ENCODE assay signal across 22 mouse cellular contexts in genomic region chr14:47627360-47627759, GRCm38 (mm10). TPM values are rescaled to one million over a fixed set of nuclear protein-coding genes. Genes with fewer than 3 reads are reported as not detected.
A peak's percentile ranks its signal among the peaks of the same experiment; 100 is the strongest.
DNase-seq lines count a peak whose midpoint lies in the region; ATAC-seq and TF ChIP-seq lines count a peak whose summit lies in the region.
"Had no signal": no experiment of that assay in that cellular context is flagged by ENCODE, and none has a peak within 500 bp of the region (broad histone marks: within the 10 kb centered on the region; RNA-seq: fewer than 3 reads in every experiment).

No protein-coding gene starts in this region.

- H3K27ac ChIP-seq in heart, embryonic 13.5 days (replicated peaks), result peak overlapping the region; percentile 42; the same call in 1 of the 2 replicates
- H3K27ac ChIP-seq in heart, embryonic 10.5 days, result no peak overlapping the region
- 0 out of 2 replicates have a peak overlapping the region, but pooled peaks have one; percentile 17 for H3K27ac ChIP-seq in heart, embryonic 16.5 days (ENCODE audit: low read length)
- 0 out of 2 replicates have a peak overlapping the region, but pooled peaks have one; percentile 37 for H3K27ac ChIP-seq in spleen, adult 2 months (ENCODE audit: insufficient read depth, low read length)
- H3K27ac ChIP-seq: embryonic facial prominence, embryonic 13.5 days; embryonic facial prominence, embryonic 15.5 days; forebrain, embryonic 10.5 days; forebrain, embryonic 12.5 days had no signal

- H3K4me2 ChIP-seq in heart, embryonic 13.5 days, result no peak overlapping the region
- H3K4me2 ChIP-seq in heart, embryonic 16.5 days (ENCODE audit: low read depth, low read length), result no peak overlapping the region
- H3K4me2 ChIP-seq: embryonic facial prominence, embryonic 13.5 days; embryonic facial prominence, embryonic 15.5 days; forebrain, embryonic 12.5 days had no signal

- peaks cover 27% of the 10 kb centered on the region for H3K4me1 ChIP-seq in heart, embryonic 13.5 days
- H3K4me1 ChIP-seq in heart, embryonic 10.5 days, result peaks cover 7% of the 10 kb centered on the region; the same call in 1 of the 2 replicates
- peaks cover 9% of the 10 kb centered on the region; the same call in 1 of the 2 replicates for H3K4me1 ChIP-seq in heart, embryonic 16.5 days (ENCODE audit: control insufficient read depth, insufficient read depth, low read length)
- H3K4me1 ChIP-seq in spleen, adult 2 months (ENCODE audit: control insufficient read depth, insufficient read depth, insufficient read length), result peaks cover 17% of the 10 kb centered on the region

- TF ChIP-seq CTCF in spleen, adult 2 months (IDR thresholded peaks at IDR 0.05; ENCODE audit: extremely low read depth, insufficient read depth, insufficient read length, insufficient replicate concordance), result no peak

- H3K9me3 ChIP-seq in heart, embryonic 13.5 days, result no peaks in the 10 kb centered on the region
- H3K9me3 ChIP-seq in heart, embryonic 10.5 days, result no peaks in the 10 kb centered on the region
- H3K9me3 ChIP-seq in heart, embryonic 16.5 days (replicated peaks; ENCODE audit: control insufficient read depth, low read length), result no peaks in the 10 kb centered on the region
- H3K9me3 ChIP-seq: embryonic facial prominence, embryonic 13.5 days; embryonic facial prominence, embryonic 15.5 days; forebrain, embryonic 10.5 days; forebrain, embryonic 12.5 days had no signal

- no peak for TF ChIP-seq POLR2A in spleen, adult 2 months (IDR thresholded peaks at IDR 0.05; ENCODE audit: low read depth, low read length)

- no peak for ATAC-seq in heart, embryonic 13.5 days (ENCODE audit: extremely low read depth, insufficient number of reproducible peaks, low FRiP score, low TSS enrichment)
- ATAC-seq in heart, embryonic 16.5 days (replicated peaks; ENCODE audit: extremely low read depth, insufficient read depth, low FRiP score), result 0 out of 2 replicates have a peak, but pooled peaks have one; percentile 18
- ATAC-seq: forebrain, embryonic 14.5 days had no signal

- no peaks in the 10 kb centered on the region for H3K27me3 ChIP-seq in heart, embryonic 13.5 days (replicated peaks)
- H3K27me3 ChIP-seq in heart, embryonic 10.5 days (ENCODE audit: insufficient read depth, poor library complexity, severe bottlenecking), result no peaks in the 10 kb centered on the region
- H3K27me3 ChIP-seq in heart, embryonic 16.5 days (ENCODE audit: control insufficient read depth, insufficient read depth, low read length), result no peaks in the 10 kb centered on the region
- H3K27me3 ChIP-seq in spleen, adult 2 months (ENCODE audit: control insufficient read depth, insufficient read depth, low read length), result no peaks in the 10 kb centered on the region
- H3K27me3 ChIP-seq: embryonic facial prominence, embryonic 13.5 days; embryonic facial prominence, embryonic 15.5 days; forebrain, embryonic 12.5 days had no signal

- DNase-seq in heart, embryonic 10.5 days (ENCODE audit: low spot score), result no peak
- no peak for DNase-seq in heart, postnatal 10 days
- no peak for DNase-seq in spleen, adult 2 months (ENCODE audit: low read depth in 1 of 2, low spot score in 2 of 2)
- DNase-seq in spleen, postnatal 36 days (ENCODE audit: low spot score in 2 of 2), result no peak
- DNase-seq: adrenal gland, adult 2 months; adrenal gland, postnatal 10 days; adrenal gland, postnatal 25 days; cerebellum, adult 11 months; cerebellum, adult 18-20 months; cerebellum, adult 8-10 months; cerebellum, adult 9-11 months; cerebellum, postnatal 14 days; cerebellum, postnatal 36 days; embryo, embryonic 11 days had no signal

- 48% methylated on average over 5 of the region's 5 CpGs for WGBS in heart, embryonic 13.5 days
- WGBS in heart, embryonic 10.5 days, result 61% methylated on average over 5 of the region's 5 CpGs
- 53% methylated on average over 5 of the region's 5 CpGs for WGBS in heart, embryonic 16.5 days
- 75% methylated on average over 5 of the region's 5 CpGs for WGBS in spleen, adult 2 months

- H3K4me3 ChIP-seq in heart, embryonic 13.5 days, result no peak overlapping the region
- H3K4me3 ChIP-seq in heart, embryonic 10.5 days, result no peak overlapping the region
- no peak overlapping the region for H3K4me3 ChIP-seq in heart, embryonic 16.5 days (ENCODE audit: low read length)
- H3K4me3 ChIP-seq in spleen, adult 2 months (ENCODE audit: extremely low read depth, insufficient read depth, insufficient read length), result no peak overlapping the region
- H3K4me3 ChIP-seq: embryonic facial prominence, embryonic 13.5 days; embryonic facial prominence, embryonic 15.5 days; erythroblast, embryonic 14.5 days; forebrain, embryonic 10.5 days; forebrain, embryonic 12.5 days had no signal

- intact Hi-C loops in heart, postnatal 10 days (cut with DNase I), result no loop called here

- no peaks in the 10 kb centered on the region for H3K36me3 ChIP-seq in heart, embryonic 13.5 days
- H3K36me3 ChIP-seq in heart, embryonic 10.5 days, result no peaks in the 10 kb centered on the region
- H3K36me3 ChIP-seq in heart, embryonic 16.5 days (ENCODE audit: control insufficient read depth, insufficient read depth), result no peaks in the 10 kb centered on the region
- no peaks in the 10 kb centered on the region for H3K36me3 ChIP-seq in spleen, adult 2 months (ENCODE audit: control insufficient read depth, insufficient read depth, low read length)
- H3K36me3 ChIP-seq: embryonic facial prominence, embryonic 13.5 days; embryonic facial prominence, embryonic 15.5 days; forebrain, embryonic 10.5 days; forebrain, embryonic 12.5 days had no signal

- H3K9ac ChIP-seq in heart, embryonic 13.5 days, result no peak overlapping the region
- H3K9ac ChIP-seq in heart, embryonic 16.5 days (ENCODE audit: low read length), result no peak overlapping the region
- H3K9ac ChIP-seq: embryonic facial prominence, embryonic 13.5 days; embryonic facial prominence, embryonic 15.5 days; forebrain, embryonic 12.5 days had no signal

RNA-seq across cellular contexts. Expression of gene Ktn1, which starts 20.9 kb away (rescaled TPM):
- polyA plus RNA-seq in heart, embryonic 13.5 days (2015; fragmentation: Nextera tagmentation; extraction: Ambion mirVana), result 58.5 and 65.1 TPM in 2 replicates
- polyA plus RNA-seq in heart, embryonic 10.5 days (2016; fragmentation: Nextera tagmentation; extraction: Ambion mirVana), result 73.1 and 82.3 TPM in 2 replicates
- 57.9 and 66.6 TPM in 2 replicates for polyA plus RNA-seq in heart, embryonic 16.5 days (2015; fragmentation: Nextera tagmentation; extraction: Ambion mirVana)
- total RNA-seq in heart, postnatal 10 days (2021), result 100 to 1,000 TPM; 146 to 167 TPM
- polyA plus RNA-seq in spleen, adult 2 months (2012; rRNA removed), result 4.0 and 4.7 TPM in 2 replicates

RNA-seq across cellular contexts. Expression of gene Atg14, which starts 56.9 kb away (rescaled TPM):
- polyA plus RNA-seq in heart, embryonic 13.5 days (2015; fragmentation: Nextera tagmentation; extraction: Ambion mirVana), result 9.1 and 11.0 TPM in 2 replicates
- polyA plus RNA-seq in heart, embryonic 10.5 days (2016; fragmentation: Nextera tagmentation; extraction: Ambion mirVana), result 10.6 and 11.7 TPM in 2 replicates
- polyA plus RNA-seq in heart, embryonic 16.5 days (2015; fragmentation: Nextera tagmentation; extraction: Ambion mirVana), result 10.6 and 10.9 TPM in 2 replicates
- 1 to 10 TPM; 7.6 to 9.3 TPM for total RNA-seq in heart, postnatal 10 days (2021)
- polyA plus RNA-seq in spleen, adult 2 months (2012; rRNA removed), result 4.2 and 4.4 TPM in 2 replicates

Comparison
In these comparisons a context has a peak if more than half of its experiments do, and no peak if none do; other contexts are left out.
1. RNA of gene Ktn1, which starts 20.9 kb away (polyA plus RNA-seq): 73.1 to 82.3 TPM in heart, embryonic 10.5 days, 57.9 to 66.6 TPM in heart, embryonic 16.5 days and 58.5 to 65.1 TPM in heart, embryonic 13.5 days; 4.0 to 4.7 TPM in spleen, adult 2 months; every median in the first group is over 10 times any median in the second.